Mouse (Mus musculus): ENCODE data around the gene Cdk17. TPM values are rescaled to one million over a fixed set of nuclear protein-coding genes. Genes with fewer than 3 reads are reported as not detected.

Cdk17 gene
- polyA plus RNA-seq, 2 experiments: 10.5 to 12.9 TPM

DNA sequence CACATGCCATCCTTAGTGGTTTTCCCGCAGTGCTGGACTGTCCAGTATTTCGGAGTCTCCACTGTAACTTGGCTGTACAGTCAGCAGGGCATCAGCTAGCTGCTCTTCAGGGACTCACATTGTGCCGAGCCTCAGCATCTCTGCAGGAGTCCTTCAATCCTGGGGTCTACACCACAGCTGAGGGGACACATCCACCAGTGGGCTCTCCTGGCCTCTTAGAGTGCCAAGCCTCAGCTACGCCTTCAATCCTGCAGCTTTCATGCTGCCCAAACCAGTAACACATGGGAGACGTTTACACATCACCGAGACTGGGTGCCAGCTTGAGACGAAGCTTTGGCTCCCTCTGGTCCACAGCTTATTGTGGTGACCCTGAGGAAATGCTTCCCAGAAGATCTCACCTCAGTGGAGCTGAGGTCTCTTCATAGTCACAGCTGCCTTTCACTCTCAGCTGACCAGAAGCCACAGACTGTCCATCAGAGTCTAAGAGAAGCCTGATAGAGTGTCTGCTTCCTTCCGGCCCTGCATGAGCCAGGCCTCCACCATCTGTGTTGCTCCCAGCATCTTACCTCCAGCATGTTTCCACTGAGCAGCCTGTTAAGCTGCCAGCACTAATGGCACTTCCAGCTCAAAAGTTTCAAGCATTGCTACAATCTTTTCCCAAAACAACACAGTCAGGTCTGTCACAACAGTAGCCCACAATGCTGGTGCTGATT, 54.5 kb downstream of the Cdk17 start:
- peaks cover 53% of the 10 kb centered on the region for H3K36me3 ChIP-seq (replicated peaks; ENCODE audit: control insufficient read depth, insufficient read depth, low read depth)
- no peak overlapping the region for H3K27ac ChIP-seq

DNA sequence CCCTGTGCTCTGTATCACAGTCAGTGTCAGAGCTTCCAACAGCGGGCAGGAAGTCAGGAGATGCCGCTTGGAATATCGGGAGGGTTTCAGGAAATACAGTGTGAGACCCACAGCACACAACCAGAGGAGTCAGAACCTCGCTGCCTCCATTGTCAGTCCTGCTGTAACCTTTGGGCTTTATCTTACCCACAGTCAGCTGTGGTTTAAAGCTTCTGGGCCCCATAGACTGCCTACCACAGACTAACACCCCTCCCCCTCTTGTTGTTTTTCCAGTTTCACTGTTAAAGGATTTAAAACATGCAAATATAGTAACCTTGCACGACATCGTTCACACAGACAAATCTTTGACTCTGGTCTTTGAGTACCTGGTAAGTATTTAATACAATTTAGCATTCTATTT, 65.1 kb downstream of the Cdk17 start:
- ATAC-seq (ENCODE audit: insufficient read depth): no peak
- 0 out of 4 replicates have a peak, but pooled peaks cover 0 to 2% of the 10 kb centered on the region in 2 experiments for H3K4me1 ChIP-seq (replicated peaks; ENCODE audit: control insufficient read depth in 2 of 2, insufficient read depth in 2 of 2, low read length in 1 of 2)
- WGBS (ENCODE audit: insufficient replicate concordance): 48% methylated on average over 6 of the region's 6 CpGs
- no peaks in the 10 kb centered on the region for H3K9me3 ChIP-seq (ENCODE audit: control insufficient read depth, low read length)
- H3K4me3 ChIP-seq (ENCODE audit: insufficient read depth in 1 of 2, low read depth in 2 of 2, low read length in 2 of 2): no peak overlapping the region
- no peak overlapping the region for H3K9ac ChIP-seq (replicated peaks)
- TF ChIP-seq EP300 (IDR thresholded peaks at IDR 0.05; ENCODE audit: low read depth): no peak
- H3K36me3 ChIP-seq (replicated peaks; ENCODE audit: control insufficient read depth, insufficient read depth, low read depth): peaks cover 25% of the 10 kb centered on the region
- no peak for DNase-seq (ENCODE audit: low read depth in 3 of 3, low spot score in 3 of 3)
- no peak overlapping the region for H3K4me2 ChIP-seq (ENCODE audit: low read depth)
- H3K27me3 ChIP-seq (ENCODE audit: control insufficient read depth, insufficient read depth, low read length): no peaks in the 10 kb centered on the region
- H3K27ac ChIP-seq: no peak overlapping the region

More for the DNA sequence above, 54.5 kb downstream of the Cdk17 start:
- H3K9me3 ChIP-seq (ENCODE audit: control insufficient read depth, low read length): no peaks in the 10 kb centered on the region
- DNase-seq (ENCODE audit: low read depth in 3 of 3, low spot score in 3 of 3) (no peak), ATAC-seq (ENCODE audit: insufficient read depth) (no peak)
- H3K4me3 ChIP-seq (ENCODE audit: insufficient read depth in 1 of 2, low read depth in 2 of 2, low read length in 2 of 2): no peak overlapping the region
- WGBS (ENCODE audit: insufficient replicate concordance): 82% methylated on average over 8 of the region's 8 CpGs
- no peak overlapping the region for H3K4me2 ChIP-seq (ENCODE audit: low read depth)
- no peaks in the 10 kb centered on the region for H3K27me3 ChIP-seq (ENCODE audit: control insufficient read depth, insufficient read depth, low read length)
- H3K9ac ChIP-seq (replicated peaks): no peak overlapping the region
- peaks cover 0 to 6% of the 10 kb centered on the region in 2 experiments; a peak in 2 of 4 replicates for H3K4me1 ChIP-seq (replicated peaks; ENCODE audit: control insufficient read depth in 2 of 2, insufficient read depth in 2 of 2, low read length in 1 of 2)
- no peak for TF ChIP-seq EP300 (IDR thresholded peaks at IDR 0.05; ENCODE audit: low read depth)
- no peak for TF ChIP-seq CTCF (IDR thresholded peaks at IDR 0.05; ENCODE audit: low read depth)

DNA sequence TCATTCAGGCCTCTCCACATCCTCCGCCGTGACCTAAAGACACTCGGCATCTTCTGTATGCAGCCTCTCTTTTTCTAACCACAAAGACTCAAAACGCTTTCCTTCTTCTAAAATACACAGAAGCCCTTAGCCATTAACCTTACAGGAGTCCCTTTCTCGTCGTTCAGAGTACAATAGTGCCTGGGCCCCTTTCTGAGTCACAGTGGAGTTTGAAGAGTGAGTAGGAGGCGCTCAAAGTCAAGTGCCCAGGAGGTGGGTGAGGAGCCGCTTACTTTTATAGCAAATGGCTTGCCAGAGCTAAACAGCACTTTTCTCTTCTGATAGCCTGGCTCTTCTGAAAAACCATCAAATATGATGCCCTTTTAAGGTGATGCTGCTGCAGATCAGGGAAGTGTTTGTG, 67.2 kb downstream of the Cdk17 start:
- H3K9me3 ChIP-seq (ENCODE audit: control insufficient read depth, low read length): no peaks in the 10 kb centered on the region
- H3K27ac ChIP-seq: no peak overlapping the region
- no peak for DNase-seq (ENCODE audit: low read depth in 3 of 3, low spot score in 3 of 3)
- peaks cover 36% of the 10 kb centered on the region for H3K36me3 ChIP-seq (replicated peaks; ENCODE audit: control insufficient read depth, insufficient read depth, low read depth)
- ATAC-seq (ENCODE audit: insufficient read depth): no peak
- H3K4me3 ChIP-seq (ENCODE audit: insufficient read depth in 1 of 2, low read depth in 2 of 2, low read length in 2 of 2): no peak overlapping the region
- H3K27me3 ChIP-seq (ENCODE audit: control insufficient read depth, insufficient read depth, low read length): no peaks in the 10 kb centered on the region
- WGBS (ENCODE audit: insufficient replicate concordance): 65% methylated on average over 8 of the region's 8 CpGs
- H3K9ac ChIP-seq (replicated peaks): no peak overlapping the region
- no peak overlapping the region for H3K4me2 ChIP-seq (ENCODE audit: low read depth)
- TF ChIP-seq EP300 (IDR thresholded peaks at IDR 0.05; ENCODE audit: low read depth) (no peak), CTCF (IDR thresholded peaks at IDR 0.05; ENCODE audit: low read depth) (no peak)
- 0 out of 4 replicates have a peak, but pooled peaks cover 0 to 2% of the 10 kb centered on the region in 2 experiments for H3K4me1 ChIP-seq (replicated peaks; ENCODE audit: control insufficient read depth in 2 of 2, insufficient read depth in 2 of 2, low read length in 1 of 2)

DNA sequence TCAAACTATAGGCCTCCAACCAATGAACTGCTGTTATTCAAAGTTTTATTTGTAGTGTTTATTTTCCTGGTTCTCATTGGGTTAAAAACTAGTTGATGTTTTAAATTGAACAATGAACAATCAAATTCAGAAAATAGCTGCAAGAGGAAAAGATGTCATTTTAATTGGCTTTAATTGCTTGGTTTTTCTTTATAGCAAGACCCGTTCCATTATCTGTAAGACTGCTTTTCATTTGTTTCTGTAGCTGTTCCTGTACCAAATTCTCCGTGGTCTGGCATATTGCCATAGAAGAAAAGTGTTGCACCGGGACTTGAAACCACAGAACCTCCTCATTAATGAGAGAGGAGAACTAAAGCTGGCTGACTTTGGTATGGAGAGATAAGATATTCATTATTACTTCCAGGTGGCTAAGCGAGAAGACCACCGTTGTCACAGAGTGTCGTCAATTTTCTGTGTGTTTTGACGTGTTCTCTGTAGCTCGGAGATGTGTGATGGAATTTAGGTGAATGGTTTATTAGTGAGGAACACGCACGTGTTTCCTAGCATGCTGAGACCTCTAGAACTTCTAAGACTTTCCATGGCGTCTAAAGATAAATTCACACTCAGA, 67.8 kb downstream of the Cdk17 start:
- Histone ChIP-seq H3K4me1 (replicated peaks; ENCODE audit: control insufficient read depth in 2 of 2, insufficient read depth in 2 of 2, low read length in 1 of 2) (0 out of 4 replicates have a peak, but pooled peaks cover 0 to 2% of the 10 kb centered on the region in 2 experiments), H3K27me3 (ENCODE audit: control insufficient read depth, insufficient read depth, low read length) (no peaks in the 10 kb centered on the region), H3K9me3 (ENCODE audit: control insufficient read depth, low read length) (no peaks in the 10 kb centered on the region), H3K4me3 (ENCODE audit: insufficient read depth in 1 of 2, low read depth in 2 of 2, low read length in 2 of 2) (no peak overlapping the region), H3K4me2 (ENCODE audit: low read depth) (no peak overlapping the region), H3K27ac (no peak overlapping the region), H3K9ac (replicated peaks) (no peak overlapping the region), H3K36me3 (replicated peaks; ENCODE audit: control insufficient read depth, insufficient read depth, low read depth) (peaks cover 38% of the 10 kb centered on the region)
- TF ChIP-seq EP300 (IDR thresholded peaks at IDR 0.05; ENCODE audit: low read depth) (no peak), CTCF (IDR thresholded peaks at IDR 0.05; ENCODE audit: low read depth) (no peak)
- no peak for ATAC-seq (ENCODE audit: insufficient read depth)
- 49% methylated on average over 11 of the region's 11 CpGs for WGBS (ENCODE audit: insufficient replicate concordance)
- no peak for DNase-seq (ENCODE audit: low read depth in 3 of 3, low spot score in 3 of 3)

DNA sequence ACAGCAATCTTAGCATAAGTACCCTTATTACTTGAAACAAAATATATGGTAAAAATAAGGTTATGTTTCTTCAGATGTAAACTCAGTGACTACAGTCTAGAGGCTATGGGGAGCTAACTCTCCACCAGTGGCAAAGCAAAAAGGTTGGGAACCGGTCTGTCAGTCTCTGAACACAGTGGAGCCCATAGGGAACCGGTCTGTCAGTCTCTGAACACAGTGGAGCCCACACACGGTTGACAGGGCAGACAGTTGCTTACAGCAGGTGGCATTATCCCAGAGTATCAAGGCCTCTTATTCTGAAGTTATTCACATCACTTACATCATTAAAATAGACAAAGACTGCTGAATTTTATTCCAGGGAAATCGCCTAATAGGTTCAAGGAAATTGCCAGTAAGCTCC, 70.8 kb downstream of the Cdk17 start:
- Histone ChIP-seq H3K9ac (replicated peaks) (no peak overlapping the region), H3K27me3 (ENCODE audit: control insufficient read depth, insufficient read depth, low read length) (no peaks in the 10 kb centered on the region), H3K9me3 (ENCODE audit: control insufficient read depth, low read length) (no peaks in the 10 kb centered on the region), H3K27ac (no peak overlapping the region), H3K4me1 (replicated peaks; ENCODE audit: control insufficient read depth in 2 of 2, insufficient read depth in 2 of 2, low read length in 1 of 2) (no peaks in the 10 kb centered on the region), H3K4me3 (ENCODE audit: insufficient read depth in 1 of 2, low read depth in 2 of 2, low read length in 2 of 2) (no peak overlapping the region), H3K36me3 (replicated peaks; ENCODE audit: control insufficient read depth, insufficient read depth, low read depth) (peaks cover 60% of the 10 kb centered on the region), H3K4me2 (ENCODE audit: low read depth) (no peak overlapping the region)
- ATAC-seq (ENCODE audit: insufficient read depth): no peak
- no peak for DNase-seq (ENCODE audit: low read depth in 3 of 3, low spot score in 3 of 3)
- 83% methylated on average over 4 of the region's 4 CpGs for WGBS (ENCODE audit: insufficient replicate concordance)
- no peak for TF ChIP-seq CTCF (IDR thresholded peaks at IDR 0.05; ENCODE audit: low read depth)
- no peak for TF ChIP-seq EP300 (IDR thresholded peaks at IDR 0.05; ENCODE audit: low read depth)
